Mouse (Mus musculus): ENCODE data around the gene Jmjd6. TPM values are rescaled to one million over a fixed set of nuclear protein-coding genes. Genes with fewer than 3 reads are reported as not detected.

The Jmjd6 gene
- total and polyA plus RNA-seq, 3 experiments, result 175 to 192 TPM; not detected in 1

DNA sequence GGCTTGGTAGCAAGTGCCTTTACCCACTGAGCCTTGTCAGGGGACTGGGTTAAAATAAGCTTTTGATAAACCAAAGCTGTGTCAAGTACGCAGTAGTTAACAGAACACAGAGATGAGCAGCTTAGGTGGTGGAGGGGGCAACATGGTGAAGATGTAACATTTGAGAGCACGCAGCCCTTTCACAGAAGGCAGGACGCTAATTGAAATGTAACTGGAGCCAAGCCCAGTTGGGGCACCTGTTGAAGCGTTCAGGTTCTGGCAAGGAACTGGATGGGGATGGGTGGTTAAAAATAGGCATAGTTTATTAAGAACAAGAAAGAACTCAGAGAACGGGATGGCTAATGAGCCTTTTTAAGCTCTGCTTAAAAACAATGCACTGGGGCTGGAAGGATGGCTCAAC, 43.9 kb downstream of the Jmjd6 start:
- no peak overlapping the region for H3K4me3 ChIP-seq (ENCODE audit: control insufficient read depth in 1 of 2, insufficient read depth in 1 of 2, low read depth in 2 of 2, low read length in 2 of 2)
- no peaks in the 10 kb centered on the region for H3K36me3 ChIP-seq (ENCODE audit: control insufficient read depth in 1 of 2, insufficient read depth in 2 of 2, low read length in 2 of 2)
- no peak overlapping the region for H3K9ac ChIP-seq (ENCODE audit: control insufficient read depth, low read depth, low read length, poor library complexity, severe bottlenecking)
- H3K4me1 ChIP-seq (ENCODE audit: control insufficient read depth in 1 of 2, insufficient read depth in 2 of 2, low read length in 2 of 2), result no peaks in the 10 kb centered on the region
- TF ChIP-seq MYB (IDR thresholded peaks at IDR 0.05; ENCODE audit: low read depth, low read length) (no peak), SMC3 (IDR thresholded peaks at IDR 0.05; ENCODE audit: low read depth, low read length) (no peak), USF2 (IDR thresholded peaks at IDR 0.05; ENCODE audit: borderline replicate concordance in 1 of 2, insufficient read depth in 1 of 2, low read depth in 1 of 2, low read length in 2 of 2) (no peak), CHD1 (IDR thresholded peaks at IDR 0.05; ENCODE audit: low read depth, low read length) (no peak), TBP (IDR thresholded peaks at IDR 0.05; ENCODE audit: low read depth, low read length) (no peak), SIN3A (IDR thresholded peaks at IDR 0.05; ENCODE audit: low read length) (no peak), POLR2AphosphoS2 (IDR thresholded peaks at IDR 0.05; ENCODE audit: low read length) (no peak), MYC (IDR thresholded peaks at IDR 0.05; ENCODE audit: low read depth, low read length) (no peak), GABPA (IDR thresholded peaks at IDR 0.05; ENCODE audit: low read depth, low read length) (no peak), USF1 (IDR thresholded peaks at IDR 0.05; ENCODE audit: low read depth, low read length) (no peak), TCF12 (IDR thresholded peaks at IDR 0.05; ENCODE audit: low read depth, low read length) (no peak), POLR2AphosphoS5 (IDR thresholded peaks at IDR 0.05; ENCODE audit: borderline replicate concordance, low read depth, low read length) (no peak), GATA1 (IDR thresholded peaks at IDR 0.05; ENCODE audit: low read depth, low read length) (no peak), ZKSCAN1 (IDR thresholded peaks at IDR 0.05; ENCODE audit: low read depth, low read length) (no peak), E2F4 (IDR thresholded peaks at IDR 0.05; ENCODE audit: borderline replicate concordance, low read depth, low read length) (no peak), ELF1 (IDR thresholded peaks at IDR 0.05; ENCODE audit: low read depth, low read length) (no peak), JUND (IDR thresholded peaks at IDR 0.05; ENCODE audit: low read depth, low read length) (no peak), NELFE (IDR thresholded peaks at IDR 0.05; ENCODE audit: low read depth, low read length) (no peak)
- H3K27me3 ChIP-seq (ENCODE audit: control insufficient read depth in 1 of 2, insufficient read depth in 2 of 2, low read length in 2 of 2), result peaks cover 3 to 8% of the 10 kb centered on the region in 2 experiments; a peak in 3 of 4 replicates
- H3K79me2 ChIP-seq (ENCODE audit: control insufficient read depth, insufficient read depth, low read length, poor library complexity), result no peaks in the 10 kb centered on the region
- H3K27ac ChIP-seq (ENCODE audit: control insufficient read depth, low read depth, low read length), result no peak overlapping the region
- no peaks in the 10 kb centered on the region for H3K9me3 ChIP-seq (replicated peaks; ENCODE audit: insufficient read depth, low read length)
- no peak for DNase-seq (ENCODE audit: low read depth, low spot score)

Other genes starting within 250 kb of the Jmjd6 start
- 6.4 and 7.7 TPM in 2 replicates for gene Rhbdf2, start 216.4 kb downstream of the Jmjd6 start, total RNA-seq (2012; rRNA removed)
- 10 to 100 TPM in 1 of 2 experiments, not detected in 1; 13.7 TPM for gene Rhbdf2, start 216.4 kb downstream of the Jmjd6 start, polyA plus RNA-seq (2012; ENCODE audit: insufficient read depth in 1 of 2, insufficient read length in 2 of 2, low read depth in 1 of 2, low replicate concordance in 2 of 2, missing spikeins in 1 of 2)
- 50.0 and 72.2 TPM in 2 replicates for gene Prcd, start 189.9 kb downstream of the Jmjd6 start, total RNA-seq (2012; rRNA removed)
- 10 to 100 TPM in 1 of 2 experiments, not detected in 1; 44.4 TPM for gene Prcd, start 189.9 kb downstream of the Jmjd6 start, polyA plus RNA-seq (2012; ENCODE audit: insufficient read depth in 1 of 2, insufficient read length in 2 of 2, low read depth in 1 of 2, low replicate concordance in 2 of 2, missing spikeins in 1 of 2)
- gene Cygb, start 189.1 kb downstream of the Jmjd6 start, total RNA-seq (2012; rRNA removed), result 2.1 and 2.2 TPM in 2 replicates
- gene Cygb, start 189.1 kb downstream of the Jmjd6 start, polyA plus RNA-seq (2012; ENCODE audit: insufficient read depth in 1 of 2, insufficient read length in 2 of 2, low read depth in 1 of 2, low replicate concordance in 2 of 2, missing spikeins in 1 of 2), result 1 to 10 TPM in 1 of 2 experiments, not detected in 1; 8.7 TPM
- not detected in 2 replicates for gene St6galnac1, start 67.9 kb downstream of the Jmjd6 start, total RNA-seq (2012; rRNA removed)
- not detected for gene St6galnac1, start 67.9 kb downstream of the Jmjd6 start, polyA plus RNA-seq (2012; ENCODE audit: insufficient read depth in 1 of 2, insufficient read length in 2 of 2, low read depth in 1 of 2, low replicate concordance in 2 of 2, missing spikeins in 1 of 2)
- gene Mxra7, start 15.4 kb downstream of the Jmjd6 start, total RNA-seq (2012; rRNA removed), result 2.7 and 2.9 TPM in 2 replicates
- 1 to 10 TPM in 1 of 2 experiments, not detected in 1; 9.3 TPM for gene Mxra7, start 15.4 kb downstream of the Jmjd6 start, polyA plus RNA-seq (2012; ENCODE audit: insufficient read depth in 1 of 2, insufficient read length in 2 of 2, low read depth in 1 of 2, low replicate concordance in 2 of 2, missing spikeins in 1 of 2)
- gene Mettl23, start 171 bp downstream of the Jmjd6 start, total RNA-seq (2012; rRNA removed), result 63.9 and 69.9 TPM in 2 replicates
- gene Mettl23, start 171 bp downstream of the Jmjd6 start, polyA plus RNA-seq (2012; ENCODE audit: insufficient read depth in 1 of 2, insufficient read length in 2 of 2, low read depth in 1 of 2, low replicate concordance in 2 of 2, missing spikeins in 1 of 2), result 10 to 100 TPM in 1 of 2 experiments, not detected in 1; 58.5 TPM
- 25.7 and 36.3 TPM in 2 replicates for gene Mfsd11, start 9.0 kb upstream of the Jmjd6 start, total RNA-seq (2012; rRNA removed)
- 10 to 100 TPM in 1 of 2 experiments, not detected in 1; 25.4 TPM for gene Mfsd11, start 9.0 kb upstream of the Jmjd6 start, polyA plus RNA-seq (2012; ENCODE audit: insufficient read depth in 1 of 2, insufficient read length in 2 of 2, low read depth in 1 of 2, low replicate concordance in 2 of 2, missing spikeins in 1 of 2)
- gene Srsf2, start 9.6 kb upstream of the Jmjd6 start, total RNA-seq (2012; rRNA removed), result 434 and 453 TPM in 2 replicates
- gene Srsf2, start 9.6 kb upstream of the Jmjd6 start, polyA plus RNA-seq (2012; ENCODE audit: insufficient read depth in 1 of 2, insufficient read length in 2 of 2, low read depth in 1 of 2, low replicate concordance in 2 of 2, missing spikeins in 1 of 2), result 1,000 to 10,000 TPM in 1 of 2 experiments, 100 to 1,000 TPM in 1; 257 to 1,128 TPM
- gene Mgat5b, start 75.4 kb upstream of the Jmjd6 start, total RNA-seq (2012; rRNA removed), result not detected in 2 replicates
- gene Mgat5b, start 75.4 kb upstream of the Jmjd6 start, polyA plus RNA-seq (2012; ENCODE audit: insufficient read depth in 1 of 2, insufficient read length in 2 of 2, low read depth in 1 of 2, low replicate concordance in 2 of 2, missing spikeins in 1 of 2), result not detected